Mouse (Mus musculus): ENCODE data around the gene Abcb5. TPM values are rescaled to one million over a fixed set of nuclear protein-coding genes. Genes with fewer than 3 reads are reported as not detected.
"Not testable (repeated sequence)": the region's sequence is repeated elsewhere in the genome, so short reads cannot be mapped to it uniquely, and the experiment has no call there.

Gene Abcb5
- total RNA-seq (2021): not detected

DNA sequence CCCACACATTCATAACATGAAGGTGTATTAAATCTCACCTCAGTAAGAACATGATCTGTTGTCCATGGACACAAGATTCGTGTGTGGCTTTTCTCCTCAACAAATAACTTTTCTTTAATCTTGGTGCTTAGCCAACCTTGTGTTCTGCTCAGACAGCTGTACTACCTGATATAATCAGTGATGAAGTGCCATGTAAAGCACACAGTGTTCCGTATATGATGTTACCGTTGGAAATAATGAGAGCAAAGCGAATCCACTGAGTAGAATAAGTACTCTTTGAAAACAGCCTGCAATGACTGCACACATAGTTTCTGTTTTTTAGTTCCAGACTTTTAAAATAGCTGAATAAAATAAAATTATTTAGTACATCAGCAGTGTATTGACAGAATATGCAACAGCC, at the start of gene Abcb5:
Abcb5 (minus strand) TSS at position 101 of the 400 bp plus-strand sequence.
- DNase-seq: no peak

DNA sequence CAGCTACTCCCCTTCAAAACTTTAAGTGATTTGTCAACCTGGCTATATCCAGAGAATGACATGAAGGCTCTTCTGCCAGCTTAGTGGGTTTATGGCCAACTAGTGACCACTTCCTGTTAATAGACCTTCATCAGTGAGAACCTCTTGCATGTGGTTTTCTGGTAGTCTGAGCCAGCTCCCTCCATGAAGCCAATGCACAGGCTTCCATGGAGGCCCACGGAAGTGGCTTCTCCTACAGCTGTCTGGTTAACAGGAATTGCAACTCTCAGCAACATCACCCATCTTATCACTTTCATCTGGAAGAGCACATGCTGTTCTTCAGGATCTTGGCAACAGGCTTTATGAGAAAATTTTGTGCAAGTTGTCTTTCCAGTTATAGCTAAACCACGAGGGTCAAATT, 33.0 kb upstream of the Abcb5 start:
- no peak for DNase-seq

GRCm38 (mm10) chr12:118994328-118995166, 28.3 kb upstream of the Abcb5 start:
- DNase-seq: no peak

- DNase-seq: no peak
These were observed 18.6 kb upstream of the Abcb5 start for GRCm38 (mm10) chr12:118984852-118985251.

- peak; percentile 73 for DNase-seq
These were observed 35.6 kb downstream of the Abcb5 start for GRCm38 (mm10) chr12:118930386-118931318.

DNA sequence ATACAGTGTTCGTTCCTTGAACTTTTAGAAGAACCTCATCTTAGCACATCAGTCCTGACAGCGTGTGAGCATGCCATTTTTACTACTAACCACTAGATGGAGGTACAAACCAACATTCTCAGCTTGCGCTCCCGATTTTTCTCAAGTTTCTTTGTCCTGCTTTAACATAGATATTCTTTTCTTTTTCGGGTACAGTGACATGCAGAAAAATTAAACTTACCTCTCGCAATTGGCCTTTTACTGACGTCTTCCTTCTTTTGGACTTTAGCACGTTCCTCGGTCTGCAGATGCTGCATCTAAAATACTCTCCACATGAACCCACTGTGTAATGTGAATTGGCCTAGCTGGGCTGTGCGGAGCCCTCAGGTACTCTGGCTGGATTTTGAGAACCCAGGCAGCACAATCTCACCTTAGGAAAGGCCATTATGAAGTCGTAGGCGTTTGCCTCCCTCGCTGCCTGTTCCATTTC, 39.4 kb downstream of the Abcb5 start:
- peak; percentile 15 for DNase-seq

GRCm38 (mm10) chr12:118923874-118924273, 42.3 kb downstream of the Abcb5 start:
- DNase-seq: not testable (repeated sequence)

GRCm38 (mm10) chr12:118917771-118918170, 48.5 kb downstream of the Abcb5 start:
- DNase-seq: no peak

- no peak for DNase-seq
These were observed 55.9 kb downstream of the Abcb5 start for GRCm38 (mm10) chr12:118910360-118910759.

DNA sequence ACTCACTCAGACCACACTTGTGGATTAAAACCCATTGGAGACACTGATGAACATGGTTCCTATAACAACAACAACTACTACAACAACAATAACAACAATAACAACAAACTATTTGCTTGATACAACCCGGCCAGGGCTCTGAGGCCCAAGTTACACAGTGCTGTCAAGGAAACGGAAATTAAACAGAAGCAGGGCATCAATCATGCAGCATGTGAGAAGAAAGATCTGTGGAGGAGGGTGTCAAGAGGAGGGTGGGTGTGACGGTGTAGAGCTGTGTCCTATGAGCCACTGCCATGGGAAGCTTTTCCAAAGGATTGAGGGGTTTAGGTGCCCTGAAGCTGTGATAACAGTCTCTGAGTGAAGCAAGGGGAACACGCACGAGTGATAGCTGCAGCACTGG, 64.0 kb downstream of the Abcb5 start:
- DNase-seq: no peak

DNA sequence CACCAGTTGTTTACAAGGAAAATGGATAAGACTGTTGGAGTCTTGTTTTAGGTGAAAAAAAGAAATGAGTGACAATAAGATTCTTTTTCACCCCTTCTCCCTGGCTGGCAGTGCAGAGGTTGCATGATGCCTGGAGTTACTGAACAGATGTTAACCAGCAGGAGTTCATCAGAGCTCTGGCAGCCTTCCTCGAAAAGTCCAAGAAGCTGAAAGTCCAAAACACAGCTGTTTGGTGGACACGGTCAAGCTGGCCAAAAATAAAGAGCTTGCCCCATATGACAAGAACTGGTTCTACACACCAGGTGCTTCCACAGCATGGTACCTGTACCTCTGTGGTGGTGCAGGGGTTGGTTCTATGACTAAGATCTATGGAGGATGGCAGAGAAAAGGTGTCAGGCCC, 78.3 kb downstream of the Abcb5 start:
- peak; percentile 55 for DNase-seq

GRCm38 (mm10) chr12:118882790-118883189, 83.4 kb downstream of the Abcb5 start:
- no peak for DNase-seq

GRCm38 (mm10) chr12:118872673-118873072, 93.5 kb downstream of the Abcb5 start:
- DNase-seq: no peak

DNA sequence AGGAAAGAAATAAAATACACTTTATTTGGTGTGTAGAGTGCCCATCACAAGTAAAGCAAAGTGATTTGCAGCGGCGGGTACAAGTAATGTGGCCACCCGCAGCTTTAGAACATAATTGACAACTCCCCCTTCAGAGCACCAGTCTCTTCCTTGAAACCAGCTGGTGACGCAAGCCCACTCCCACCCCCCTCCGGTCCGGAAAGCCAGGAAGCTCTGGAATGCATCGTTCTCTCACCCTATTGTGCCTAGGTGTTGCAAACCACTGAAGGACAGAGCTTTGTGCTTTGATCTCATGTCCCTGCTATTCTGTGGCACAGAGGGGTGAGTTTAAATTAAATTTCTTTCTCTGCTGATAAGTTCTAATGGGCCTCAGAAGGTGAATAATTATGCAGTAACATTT, 110.1 kb downstream of the Abcb5 start:
- no peak for DNase-seq

DNA sequence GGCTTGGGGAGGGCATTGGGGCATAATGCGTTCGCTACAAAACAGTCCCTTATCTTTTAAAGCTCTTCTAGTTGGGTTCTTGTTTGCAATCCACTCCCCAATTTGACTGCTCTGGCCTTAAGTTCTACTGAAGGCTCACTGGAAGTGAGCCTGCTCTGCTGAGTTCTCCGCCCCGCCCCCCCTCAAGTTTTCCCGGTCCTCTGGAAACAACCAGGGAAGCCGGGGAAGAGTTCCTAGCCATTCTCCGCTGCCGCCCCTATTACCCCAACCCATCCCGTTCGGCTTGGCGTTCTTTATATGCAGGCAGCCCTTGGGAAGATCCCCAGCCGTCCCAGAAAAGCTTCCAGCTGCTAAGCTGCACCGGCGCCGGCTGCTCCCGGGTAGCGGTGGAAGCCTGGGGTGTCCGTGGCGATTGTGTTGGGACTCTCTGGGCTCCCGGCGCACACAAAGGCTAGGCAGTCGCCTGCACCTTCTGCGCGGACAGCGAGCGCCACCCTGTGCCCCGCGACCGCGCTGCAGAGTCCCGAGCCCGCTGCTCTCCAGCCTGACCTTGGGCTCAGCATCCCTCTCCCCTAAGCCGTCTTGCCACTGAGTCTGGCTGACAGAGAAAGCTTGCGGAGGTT, 111.3 kb downstream of the Abcb5 start:
- DNase-seq: peak; percentile 80

- no peak for DNase-seq
These were observed 111.8 kb downstream of the Abcb5 start for GRCm38 (mm10) chr12:118854401-118854800.

DNA sequence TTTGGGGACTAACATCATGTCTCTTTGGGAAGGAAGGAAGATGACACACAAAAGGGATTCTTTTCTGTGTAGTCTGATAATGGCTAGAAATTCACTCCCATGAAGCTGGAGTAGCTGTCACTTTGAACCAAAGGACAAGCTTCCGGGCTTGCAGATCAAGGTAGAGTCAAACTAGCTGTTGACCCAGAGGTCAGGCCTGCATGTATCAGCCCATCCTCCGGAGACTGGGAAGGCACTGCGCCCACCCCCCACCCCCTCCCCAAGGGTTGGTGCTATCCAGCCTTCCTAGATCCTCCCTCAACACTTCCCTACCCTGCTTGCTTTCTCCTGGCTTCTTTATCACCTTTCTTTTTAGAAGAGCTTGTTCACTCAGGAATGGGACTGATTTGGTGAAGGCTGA, 112.9 kb downstream of the Abcb5 start:
- DNase-seq: no peak

DNA sequence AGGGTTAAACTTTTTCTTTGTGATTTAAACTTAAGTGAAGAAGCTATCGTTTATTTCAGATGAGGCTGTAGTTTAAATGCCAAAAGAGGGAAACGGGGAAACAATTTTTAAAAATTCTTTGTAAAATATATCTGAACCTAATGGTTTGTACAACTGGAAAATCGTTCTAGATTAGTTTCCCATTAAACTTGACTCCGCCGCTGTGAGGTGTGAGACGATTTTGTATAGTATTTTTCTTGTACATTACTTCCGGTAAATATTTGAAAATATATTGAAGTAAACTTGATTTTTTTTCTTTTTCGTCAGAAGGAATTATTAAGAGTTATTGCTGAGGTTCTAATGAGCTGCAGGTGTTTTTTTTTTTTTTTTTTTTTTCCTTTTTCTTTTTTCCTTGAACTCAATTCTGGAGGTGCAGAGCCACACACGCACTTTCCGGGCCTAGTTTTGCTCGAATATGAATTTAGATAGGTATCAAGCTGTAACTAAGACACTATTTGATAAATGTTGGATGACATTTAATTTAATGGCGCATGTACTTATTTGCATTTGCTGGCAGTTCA, 115.3 kb downstream of the Abcb5 start:
- no peak for DNase-seq

DNA sequence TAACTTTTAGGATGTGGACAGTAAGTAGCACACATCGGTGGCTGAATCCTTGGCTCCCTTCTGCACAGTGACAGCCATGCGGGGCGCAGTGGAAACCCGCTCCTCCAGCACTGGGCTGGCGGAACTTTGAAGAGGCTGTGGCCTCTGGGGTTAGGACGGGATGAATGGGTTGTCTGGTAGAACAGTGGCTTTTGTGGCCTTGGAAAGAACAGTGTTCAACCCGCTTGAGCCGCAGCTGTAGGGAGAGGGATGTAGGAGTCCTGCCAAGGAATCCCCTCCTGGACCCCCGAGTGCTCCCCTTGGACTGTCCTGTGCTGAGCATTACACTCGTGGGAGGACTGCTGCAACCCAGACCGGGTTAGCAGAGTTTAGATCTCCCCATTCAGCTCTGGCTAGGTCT, 116.2 kb downstream of the Abcb5 start:
- no peak for DNase-seq

GRCm38 (mm10) chr12:118849203-118849861, 116.9 kb downstream of the Abcb5 start:
- no peak for DNase-seq

GRCm38 (mm10) chr12:118848496-118849202, 117.6 kb downstream of the Abcb5 start:
- DNase-seq: peak; percentile 29

Data from heart, postnatal 4 days (tissue).